In the genomic region with DNA sequence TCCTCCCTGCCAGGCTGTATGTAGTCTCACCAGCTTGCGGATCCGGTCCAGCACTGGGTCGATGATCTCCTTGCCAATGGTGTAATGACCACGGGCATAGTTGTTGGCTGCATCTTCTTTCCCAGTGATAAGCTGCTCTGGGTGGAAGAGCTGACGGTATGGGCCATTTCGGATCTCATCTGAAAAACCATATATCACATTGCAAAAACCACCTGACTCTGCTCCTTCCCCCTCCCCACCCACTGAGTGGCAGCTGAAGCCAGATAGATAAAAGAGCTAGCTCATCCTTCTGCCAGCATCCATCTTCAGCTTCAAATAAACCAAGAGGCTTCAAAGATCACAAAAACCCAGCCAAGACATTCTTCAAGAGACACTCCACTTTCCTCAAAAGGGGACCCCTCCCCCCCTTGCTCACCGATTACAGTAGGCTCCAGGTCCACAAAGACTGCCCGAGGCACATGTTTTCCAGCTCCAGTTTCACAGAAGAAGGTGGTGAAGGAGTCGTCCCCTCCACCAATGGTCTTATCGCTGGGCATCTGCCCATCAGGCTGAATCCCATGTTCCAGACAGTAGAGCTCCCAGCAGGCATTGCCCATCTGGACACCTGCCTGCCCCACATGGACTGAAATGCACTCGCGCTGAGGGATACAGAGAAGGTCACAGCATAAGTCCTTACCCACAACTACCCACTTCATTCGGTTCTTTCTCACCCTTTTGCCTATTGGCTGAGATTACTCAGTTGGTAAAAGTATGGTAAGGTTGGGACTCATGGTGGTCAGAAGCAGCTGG, we compare ENCODE assay signal across 8 mouse cellular contexts. TPM values are rescaled to one million over a fixed set of nuclear protein-coding genes. Genes with fewer than 3 reads are reported as not detected.
DNase-seq lines count a peak whose midpoint lies in the region; ATAC-seq and TF ChIP-seq lines count a peak whose summit lies in the region.

No protein-coding gene starts in this region.

- peak; percentile 91 for TF ChIP-seq EP300 in heart, adult 2 months (IDR thresholded peaks at IDR 0.05; ENCODE audit: insufficient read depth, low read depth, low read length)

- in situ Hi-C loops in ES-E14 (cut with MboI; ENCODE audit: low sequenced_read_pairs in 2 of 2, unreplicated experiment in 2 of 2), result no loop called here

- peaks cover 43% of the 10 kb centered on the region for H3K36me3 ChIP-seq in forebrain, embryonic 13.5 days (ENCODE audit: poor library complexity, severe bottlenecking)
- H3K36me3 ChIP-seq in forebrain, embryonic 12.5 days (replicated peaks), result peaks cover 39% of the 10 kb centered on the region
- peaks cover 44% of the 10 kb centered on the region for H3K36me3 ChIP-seq in ES-E14 (ENCODE audit: control insufficient read depth, insufficient read depth, low read length, poor library complexity, severe bottlenecking)
- peaks cover 14% of the 10 kb centered on the region for H3K36me3 ChIP-seq in heart, adult 2 months (ENCODE audit: control insufficient read depth, insufficient read depth, low read length)
- H3K36me3 ChIP-seq in liver, adult 2 months (ENCODE audit: control insufficient read depth, insufficient read depth, low read length), result peaks cover 16% of the 10 kb centered on the region; the same call in 1 of the 2 replicates

- H3K4me2 ChIP-seq in forebrain, embryonic 13.5 days, result peak overlapping the region; percentile 19; the same call in 1 of the 2 replicates
- no peak overlapping the region for H3K4me2 ChIP-seq in forebrain, embryonic 12.5 days

- H3K9me3 ChIP-seq in forebrain, embryonic 13.5 days (replicated peaks), result no peaks in the 10 kb centered on the region
- H3K9me3 ChIP-seq in forebrain, embryonic 12.5 days, result no peaks in the 10 kb centered on the region
- no peaks in the 10 kb centered on the region for H3K9me3 ChIP-seq in ES-E14 (ENCODE audit: control insufficient read depth, insufficient read depth, low read depth, low read length)

- peaks cover 32% of the 10 kb centered on the region for H3K4me1 ChIP-seq in forebrain, embryonic 13.5 days
- peaks cover 28% of the 10 kb centered on the region for H3K4me1 ChIP-seq in forebrain, embryonic 12.5 days
- peaks cover 13 to 28% of the 10 kb centered on the region in 2 experiments for H3K4me1 ChIP-seq in ES-E14 (ENCODE audit: control insufficient read depth in 2 of 2, insufficient read depth in 2 of 2, low read length in 2 of 2, poor library complexity in 1 of 2)
- peaks cover 5% of the 10 kb centered on the region for H3K4me1 ChIP-seq in heart, adult 2 months (ENCODE audit: control insufficient read depth, insufficient read depth, low read length)
- H3K4me1 ChIP-seq in liver, adult 2 months (ENCODE audit: control insufficient read depth, insufficient read depth, low read length), result peaks cover 42% of the 10 kb centered on the region

- no peak overlapping the region for H3K9ac ChIP-seq in forebrain, embryonic 13.5 days
- H3K9ac ChIP-seq in forebrain, embryonic 12.5 days, result no peak overlapping the region
- H3K9ac ChIP-seq in ES-E14 (ENCODE audit: insufficient read depth, low read depth, low read length, poor library complexity, severe bottlenecking), result peak overlapping the region; percentile 4; the same call in 1 of the 2 replicates
- peak overlapping the region; percentile 78 for H3K9ac ChIP-seq in heart, adult 2 months (ENCODE audit: low read depth, low read length)
- peak overlapping the region; percentile 93; the same call in 1 of the 2 replicates for H3K9ac ChIP-seq in liver, adult 2 months (ENCODE audit: low read depth, low read length)

- DNase-seq in ES-E14 (ENCODE audit: low read depth, low spot score), result no peak
- DNase-seq in heart, adult 2 months, result peak; percentile 65 to 72
- DNase-seq in liver, adult 2 months (ENCODE audit: extremely low read depth, low read depth, low spot score), result peak; percentile 91
- no peak for DNase-seq in layer of hippocampus, adult 18-20 months (ENCODE audit: low spot score in 2 of 2)
- DNase-seq in frontal cortex, postnatal 36 days (ENCODE audit: low spot score in 2 of 2), result no peak
- no peak for DNase-seq in lung, postnatal 10 days

- TF ChIP-seq CTCF in heart, adult 2 months (IDR thresholded peaks at IDR 0.05), result no peak
- TF ChIP-seq CTCF in liver, adult 2 months (IDR thresholded peaks at IDR 0.05; ENCODE audit: low read depth, low read length), result no peak

- peak; percentile 55 for TF ChIP-seq POLR2A in heart, adult 2 months (IDR thresholded peaks at IDR 0.05; ENCODE audit: insufficient read depth, low read depth, low read length)
- TF ChIP-seq POLR2A in liver, adult 2 months (IDR thresholded peaks at IDR 0.05; ENCODE audit: extremely low read depth, insufficient read depth, low read length), result 0 out of 2 replicates have a peak, but pooled peaks have one; percentile 15

- H3K79me2 ChIP-seq in heart, adult 2 months (replicated peaks; ENCODE audit: control insufficient read depth, insufficient read depth, low read length), result no peaks in the 10 kb centered on the region
- H3K79me2 ChIP-seq in liver, adult 2 months (ENCODE audit: control insufficient read depth, insufficient read depth, low read length), result peaks cover 6% of the 10 kb centered on the region; the same call in 1 of the 2 replicates

- intact Hi-C loops in heart, adult 2 months (cut with DNase I), result no loop called here

- H3K27ac ChIP-seq in forebrain, embryonic 13.5 days, result peak overlapping the region; percentile 19; the same call in 1 of the 2 replicates
- no peak overlapping the region for H3K27ac ChIP-seq in forebrain, embryonic 12.5 days
- H3K27ac ChIP-seq in ES-E14 (ENCODE audit: insufficient read depth, low read depth, low read length, poor library complexity, severe bottlenecking), result no peak overlapping the region
- peak overlapping the region; percentile 88 for H3K27ac ChIP-seq in heart, adult 2 months
- H3K27ac ChIP-seq in liver, adult 2 months (replicated peaks; ENCODE audit: insufficient read depth, low read depth, low read length), result peak overlapping the region; percentile 93

- H3K4me3 ChIP-seq in forebrain, embryonic 13.5 days, result 0 out of 2 replicates have a peak overlapping the region, but pooled peaks have one; percentile 54
- H3K4me3 ChIP-seq in forebrain, embryonic 12.5 days (replicated peaks), result no peak overlapping the region
- no peak overlapping the region; a peak in 1 of 4 replicates for H3K4me3 ChIP-seq in ES-E14 (ENCODE audit: insufficient read depth in 1 of 2, low read depth in 1 of 2, low read length in 2 of 2, poor library complexity in 1 of 2, severe bottlenecking in 1 of 2)
- H3K4me3 ChIP-seq in heart, adult 2 months, result peak overlapping the region; percentile 62
- H3K4me3 ChIP-seq in liver, adult 2 months (ENCODE audit: insufficient read depth, low read depth, low read length), result peak overlapping the region; percentile 90

- no peak for ATAC-seq in forebrain, embryonic 13.5 days
- ATAC-seq in forebrain, embryonic 12.5 days (ENCODE audit: low FRiP score), result no peak

- H3K27me3 ChIP-seq in forebrain, embryonic 13.5 days, result peaks cover 65% of the 10 kb centered on the region
- H3K27me3 ChIP-seq in forebrain, embryonic 12.5 days, result peaks cover 63% of the 10 kb centered on the region
- H3K27me3 ChIP-seq in heart, adult 2 months (ENCODE audit: control insufficient read depth, insufficient read depth, low read length), result no peaks in the 10 kb centered on the region
- no peaks in the 10 kb centered on the region for H3K27me3 ChIP-seq in liver, adult 2 months (ENCODE audit: control insufficient read depth, insufficient read depth, low read length)

- 82% methylated on average over 13 of the region's 13 CpGs for WGBS in forebrain, embryonic 13.5 days
- 85% methylated on average over 13 of the region's 13 CpGs for WGBS in forebrain, embryonic 12.5 days
- WGBS in heart, adult 2 months, result 46% methylated on average over 13 of the region's 13 CpGs
- WGBS in liver, adult 2 months, result 19% methylated on average over 13 of the region's 13 CpGs

RNA-seq across cellular contexts. Expression of a gene that starts 2.7 kb away (rescaled TPM):
- polyA plus RNA-seq in forebrain, embryonic 13.5 days (2015; fragmentation: Nextera tagmentation; extraction: Ambion mirVana), result 15.3 and 16.6 TPM in 2 replicates
- 8.1 and 9.1 TPM in 2 replicates for polyA plus RNA-seq in forebrain, embryonic 12.5 days (2016; fragmentation: Nextera tagmentation; extraction: Ambion mirVana)
- total RNA-seq in ES-E14 (2012; rRNA removed), result 110 and 124 TPM in 2 replicates
- 100 to 1,000 TPM; 973 to 976 TPM for total RNA-seq in heart, adult 2 months (2021)
- polyA plus RNA-seq in heart, adult 2 months (2012; rRNA removed), result 781 and 842 TPM in 2 replicates
- total RNA-seq in liver, adult 2 months (2014; rRNA removed), result 80.9 and 117 TPM in 2 replicates
- 242 and 267 TPM in 2 replicates for polyA plus RNA-seq in liver, adult 2 months (2012; rRNA removed)
- 100 to 1,000 TPM; 524 to 572 TPM for total RNA-seq in layer of hippocampus, adult 18-20 months (2021)

RNA-seq across cellular contexts. Expression of a gene that starts 6.4 kb away (rescaled TPM):
- polyA plus RNA-seq in forebrain, embryonic 13.5 days (2015; fragmentation: Nextera tagmentation; extraction: Ambion mirVana), result 143 and 157 TPM in 2 replicates
- 122 and 132 TPM in 2 replicates for polyA plus RNA-seq in forebrain, embryonic 12.5 days (2016; fragmentation: Nextera tagmentation; extraction: Ambion mirVana)
- 63.6 and 103 TPM in 2 replicates for total RNA-seq in ES-E14 (2012; rRNA removed)
- 10 to 100 TPM; 42.4 to 42.5 TPM for total RNA-seq in heart, adult 2 months (2021)
- polyA plus RNA-seq in heart, adult 2 months (2012; rRNA removed), result 68.3 and 82.0 TPM in 2 replicates
- total RNA-seq in liver, adult 2 months (2014; rRNA removed), result 57.3 and 63.5 TPM in 2 replicates
- polyA plus RNA-seq in liver, adult 2 months (2012; rRNA removed), result 190 and 221 TPM in 2 replicates
- 10 to 100 TPM; 77.3 to 86.6 TPM for total RNA-seq in layer of hippocampus, adult 18-20 months (2021)

RNA-seq across cellular contexts. Expression of a gene that starts 6.4 kb away (rescaled TPM):
- polyA plus RNA-seq in forebrain, embryonic 13.5 days (2015; fragmentation: Nextera tagmentation; extraction: Ambion mirVana), result 14.6 and 21.1 TPM in 2 replicates
- 22.6 and 22.7 TPM in 2 replicates for polyA plus RNA-seq in forebrain, embryonic 12.5 days (2016; fragmentation: Nextera tagmentation; extraction: Ambion mirVana)
- 5.8 and 7.6 TPM in 2 replicates for total RNA-seq in ES-E14 (2012; rRNA removed)
- total RNA-seq in heart, adult 2 months (2021), result 1 to 10 TPM; 3.2 to 3.8 TPM
- 4.9 and 8.5 TPM in 2 replicates for polyA plus RNA-seq in heart, adult 2 months (2012; rRNA removed)
- 3.7 and 4.8 TPM in 2 replicates for total RNA-seq in liver, adult 2 months (2014; rRNA removed)
- polyA plus RNA-seq in liver, adult 2 months (2012; rRNA removed), result 2.1 and 2.5 TPM in 2 replicates
- total RNA-seq in layer of hippocampus, adult 18-20 months (2021), result 10 to 100 TPM; 12.0 to 13.4 TPM

RNA-seq across cellular contexts. Expression of a gene that starts 14.9 kb away (rescaled TPM):
- not detected in 2 replicates for polyA plus RNA-seq in forebrain, embryonic 13.5 days (2015; fragmentation: Nextera tagmentation; extraction: Ambion mirVana)
- not detected in 2 replicates for polyA plus RNA-seq in forebrain, embryonic 12.5 days (2016; fragmentation: Nextera tagmentation; extraction: Ambion mirVana)
- not detected in 2 replicates for total RNA-seq in ES-E14 (2012; rRNA removed)
- not detected for total RNA-seq in heart, adult 2 months (2021)
- polyA plus RNA-seq in heart, adult 2 months (2012; rRNA removed), result not detected in 2 replicates
- not detected in 2 replicates for total RNA-seq in liver, adult 2 months (2014; rRNA removed)
- not detected in 2 replicates for polyA plus RNA-seq in liver, adult 2 months (2012; rRNA removed)
- total RNA-seq in layer of hippocampus, adult 18-20 months (2021), result not detected

RNA-seq across cellular contexts. Expression of a gene that starts 19.2 kb away (rescaled TPM):
- polyA plus RNA-seq in forebrain, embryonic 13.5 days (2015; fragmentation: Nextera tagmentation; extraction: Ambion mirVana), result 40.0 and 41.7 TPM in 2 replicates
- 38.1 and 41.5 TPM in 2 replicates for polyA plus RNA-seq in forebrain, embryonic 12.5 days (2016; fragmentation: Nextera tagmentation; extraction: Ambion mirVana)
- total RNA-seq in ES-E14 (2012; rRNA removed), result 15.8 and 17.7 TPM in 2 replicates
- 100 to 1,000 TPM; 111 to 129 TPM for total RNA-seq in heart, adult 2 months (2021)
- polyA plus RNA-seq in heart, adult 2 months (2012; rRNA removed), result 67.9 and 93.3 TPM in 2 replicates
- total RNA-seq in liver, adult 2 months (2014; rRNA removed), result 25.4 and 30.3 TPM in 2 replicates
- 55.9 and 60.4 TPM in 2 replicates for polyA plus RNA-seq in liver, adult 2 months (2012; rRNA removed)
- 100 to 1,000 TPM in 1 of 2 experiments, 10 to 100 TPM in 1; 93.4 to 100 TPM for total RNA-seq in layer of hippocampus, adult 18-20 months (2021)

Comparison
In these comparisons a context has a peak if more than half of its experiments do, and no peak if none do; other contexts are left out.
1. H3K27ac ChIP-seq: peak in forebrain, embryonic 13.5 days (single experiment), heart, adult 2 months (single experiment) and liver, adult 2 months (single experiment); none in forebrain, embryonic 12.5 days (single experiment) and ES-E14 (single experiment).
2. H3K4me3 ChIP-seq: peak in forebrain, embryonic 13.5 days (single experiment), heart, adult 2 months (single experiment) and liver, adult 2 months (single experiment); none in forebrain, embryonic 12.5 days (single experiment) and ES-E14 (0 of 2).
3. H3K9ac ChIP-seq: peak in ES-E14 (single experiment), heart, adult 2 months (single experiment) and liver, adult 2 months (single experiment); none in forebrain, embryonic 13.5 days (single experiment) and forebrain, embryonic 12.5 days (single experiment).
4. DNase-seq: peak in heart, adult 2 months (2 of 2) and liver, adult 2 months (single experiment); none in ES-E14 (single experiment), layer of hippocampus, adult 18-20 months (0 of 2), frontal cortex, postnatal 36 days (0 of 2) and lung, postnatal 10 days (single experiment).